Mouse (Mus musculus): Measurements from ENCODE around the gene Vmn1r230. TPM values are rescaled to one million over a fixed set of nuclear protein-coding genes. Genes with fewer than 3 reads are reported as not detected.

Vmn1r230 gene
- total RNA-seq (2018; cell fraction: chromatin; rRNA removed): not detected
- total RNA-seq (2018; cell fraction: cytosol; rRNA removed): not detected
- not detected for total RNA-seq (2018; cell fraction: nucleus; rRNA removed)
- polyA plus RNA-seq (2018): not detected in 3 replicates

DNA sequence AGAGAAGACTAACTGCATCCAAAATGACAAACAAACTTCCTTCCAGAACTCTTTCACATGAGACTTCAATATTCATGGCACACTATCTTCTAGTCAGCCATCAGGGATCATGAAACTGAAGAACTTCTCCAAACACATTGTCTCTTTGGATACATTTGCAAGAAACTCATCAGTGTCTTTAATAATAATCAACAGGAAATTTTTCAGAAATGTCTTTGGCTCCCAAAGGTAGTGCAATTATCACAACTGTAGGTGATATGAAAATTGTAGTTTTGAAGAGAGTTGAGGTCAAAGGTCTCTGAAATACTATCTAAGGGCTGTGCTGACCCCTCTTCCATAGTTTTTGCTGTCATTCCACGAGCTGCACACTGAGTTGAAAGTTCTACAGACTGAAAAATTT lies at the start of gene Vmn1r230:
Gene Vmn1r230 (plus strand): TSS at position 301 of the 400 bp plus-strand sequence.
- Histone ChIP-seq H3K27ac (no peak within 1 kb of the TSS), H3K4me3 (ENCODE audit: inconsistent target) (no peak within 1 kb of the TSS), H3K79me2 (ENCODE audit: inconsistent target) (no peaks in the 10 kb centered on the region), H3K36me3 (ENCODE audit: inconsistent target) (no peaks in the 10 kb centered on the region)
- WGBS (ENCODE audit: missing documents): 9% methylated on average over 1 of the region's 1 CpGs

DNA sequence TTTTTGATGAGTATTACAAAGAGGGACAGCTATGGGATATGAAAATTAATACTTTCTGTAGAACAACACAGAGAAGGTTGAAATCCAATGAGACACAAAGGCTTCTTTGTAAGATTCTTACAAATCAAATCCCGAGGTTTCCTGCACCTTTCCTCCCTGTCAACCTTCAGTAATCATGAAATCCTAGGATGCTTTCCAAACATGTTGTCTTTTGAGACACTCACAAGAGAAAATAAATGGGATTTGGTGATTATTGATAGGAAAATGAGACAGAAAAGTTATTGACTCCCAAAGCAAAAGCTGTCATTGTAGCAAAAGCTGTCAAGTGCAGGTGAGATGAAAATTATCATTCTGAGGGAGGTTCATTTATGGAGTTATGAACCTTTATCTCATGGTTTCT lies 29.0 kb upstream of the Vmn1r230 start, which contains the start of gene Vmn1r229:
Gene Vmn1r229 (plus strand): TSS at position 301 of the 400 bp plus-strand sequence.
- Histone ChIP-seq H3K79me2 (ENCODE audit: inconsistent target) (no peaks in the 10 kb centered on the region), H3K27ac (no peak within 1 kb of the TSS), H3K36me3 (ENCODE audit: inconsistent target) (no peaks in the 10 kb centered on the region), H3K4me3 (ENCODE audit: inconsistent target) (no peak within 1 kb of the TSS)
- 47% methylated on average over 1 of the region's 1 CpGs for WGBS (ENCODE audit: missing documents)

Other genes starting within 250 kb of the Vmn1r230 start
- not detected in 3 replicates for gene Vmn2r110, start 244.0 kb upstream of the Vmn1r230 start, polyA plus RNA-seq (2018)
- not detected in 3 replicates for gene Fpr-rs3, start 215.6 kb upstream of the Vmn1r230 start, polyA plus RNA-seq (2018)
- not detected in 3 replicates for gene Vmn1r226, start 157.6 kb upstream of the Vmn1r230 start, polyA plus RNA-seq (2018)
- not detected in 3 replicates for gene Vmn1r227, start 110.6 kb upstream of the Vmn1r230 start, polyA plus RNA-seq (2018)
- not detected in 3 replicates for gene Vmn1r228, start 54.3 kb upstream of the Vmn1r230 start, polyA plus RNA-seq (2018)
- not detected in 3 replicates for gene Vmn1r229, start 28.9 kb upstream of the Vmn1r230 start, polyA plus RNA-seq (2018)
- gene Vmn1r231, start 64.6 kb downstream of the Vmn1r230 start, polyA plus RNA-seq (2018): not detected in 3 replicates
- gene Vmn1r232, start 79.3 kb downstream of the Vmn1r230 start, polyA plus RNA-seq (2018): not detected in 3 replicates
- 155 to 220 TPM (median 207 TPM) in 3 replicates for gene Ppp2r1a, start 104.9 kb downstream of the Vmn1r230 start, polyA plus RNA-seq (2018)
- gene Vmn1r233, start 156.0 kb downstream of the Vmn1r230 start, polyA plus RNA-seq (2018): not detected in 3 replicates
- 10.6 to 13.8 TPM (median 12.7 TPM) in 3 replicates for gene Zfp160, start 168.5 kb downstream of the Vmn1r230 start, polyA plus RNA-seq (2018)